Mouse (Mus musculus) kidney, adult 2 months (tissue): ENCODE measurements at regions not wholly inside any gene's neighbourhood (a gene's known extent, or its start where the extent isn't known, plus 50 kb on each side); places are given as distances from the start of the nearest gene placed in this dataset.

Experiments
- DNase-seq: peaks from one replicate; pipeline ENCODE4 v3.0.0; 2021
- H3K27ac ChIP-seq: fragments of 200-500 bp; 2 replicates; pipeline ENCODE4 v1.5.1; 2012; ENCODE audit warnings: low read depth, low read length, control low read depth, inconsistent platforms; ENCODE audit not compliant: insufficient read depth
- H3K27me3 ChIP-seq: fragments of 200-500 bp; replicated peaks from 2 replicates; pipeline ENCODE4 v1.6.1; 2012; ENCODE audit warnings: mild to moderate bottlenecking, moderate library complexity, low read length, inconsistent platforms; ENCODE audit not compliant: control insufficient read depth, insufficient read depth
- H3K36me3 ChIP-seq: fragments of 200-500 bp; 2 replicates; pipeline ENCODE4 v1.6.1; 2012; ENCODE audit warnings: mild to moderate bottlenecking, moderate library complexity, low read length, inconsistent platforms; ENCODE audit not compliant: control insufficient read depth, insufficient read depth
- H3K4me1 ChIP-seq: fragments of 200-500 bp; 2 replicates; pipeline ENCODE4 v1.6.1; 2011; ENCODE audit warnings: low read length; ENCODE audit not compliant: control insufficient read depth, insufficient read depth
- H3K4me3 ChIP-seq: fragments of 200-500 bp; 2 replicates; pipeline ENCODE4 v1.5.1; 2011; ENCODE audit warnings: mild to moderate bottlenecking, low read depth, low read length, control low read depth; ENCODE audit not compliant: insufficient read depth
- CTCF ChIP-seq: fragments of 200-500 bp; conservative IDR thresholded peaks from 2 replicates; pipeline ENCODE4 v1.5.1; 2011; ENCODE audit warnings: low read depth, mild to moderate bottlenecking, control low read depth, low read length, moderate library complexity, mixed read lengths; ENCODE audit not compliant: insufficient read depth, insufficient read length
- POLR2A ChIP-seq: fragments of 200-500 bp; IDR thresholded peaks from one replicate; pipeline ENCODE4 v1.6.1; 2011; ENCODE audit warnings: low read depth, low read length, control low read depth
- WGBS: fragments of 180-500 bp; shearing (Covaris S2); methylation state at CpG from one replicate; pipeline ENCODE4 v1.1.7; 2018; 5-methylcytosine and 5-hydroxymethylcytosine counted together

DNA sequence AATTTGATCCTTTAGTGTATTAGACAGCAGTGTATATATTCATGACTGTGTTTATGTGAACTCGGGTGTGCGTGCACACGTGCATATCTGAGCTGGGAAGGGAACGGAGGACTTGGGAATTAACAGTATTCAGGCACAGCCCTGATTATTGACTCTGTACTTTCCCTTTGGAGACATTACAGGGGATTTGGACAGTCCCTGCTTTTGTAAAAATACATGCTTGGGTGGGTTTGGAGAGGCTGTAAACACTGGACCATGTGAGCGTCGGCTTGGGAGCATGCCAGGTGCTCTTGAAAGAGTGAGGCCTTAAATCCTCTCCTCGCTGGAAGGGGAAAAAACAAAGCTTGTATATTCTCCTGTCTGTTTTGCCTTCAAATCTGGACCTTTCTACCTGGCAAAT lies 167.2 kb upstream of the Maf start:
- Histone ChIP-seq H3K4me3 (no peak overlapping the region), H3K27me3 (no peaks in the 10 kb centered on the region), H3K4me1 (peaks cover 14% of the 10 kb centered on the region; the same call in 1 of the 2 replicates), H3K27ac (peak overlapping the region; percentile 63; the same call in 1 of the 2 replicates), H3K36me3 (no peaks in the 10 kb centered on the region)
- 32% methylated on average over 7 of the region's 7 CpGs for WGBS
- DNase-seq, result peak; percentile 74
- TF ChIP-seq POLR2A (no peak), CTCF (no peak)

DNA sequence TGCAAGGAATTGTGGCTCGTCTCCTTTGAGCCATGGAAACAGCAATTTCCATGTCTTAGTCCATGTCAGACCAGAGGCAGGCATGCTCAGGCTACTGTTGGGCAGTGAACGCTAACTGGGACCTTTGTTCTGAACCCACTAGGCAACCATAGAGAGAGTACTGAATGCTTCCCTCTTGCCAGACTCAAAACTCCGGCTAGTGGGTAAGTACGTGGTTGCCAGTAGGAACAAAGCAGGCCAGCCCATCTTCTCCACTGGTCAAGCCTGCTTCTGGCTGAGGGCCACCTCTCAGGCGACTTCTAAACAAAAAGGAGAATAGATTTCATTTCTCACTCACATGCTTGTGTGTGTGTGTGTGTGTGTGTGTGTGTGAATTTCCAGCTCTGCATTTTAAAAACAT lies 163.8 kb upstream of the Maf start:
- DNase-seq, result peak; percentile 29
- H3K4me3 ChIP-seq, result no peak overlapping the region
- H3K36me3 ChIP-seq, result no peaks in the 10 kb centered on the region
- no peak overlapping the region for H3K27ac ChIP-seq
- H3K27me3 ChIP-seq, result no peaks in the 10 kb centered on the region
- WGBS, result 62% methylated on average over 5 of the region's 5 CpGs
- TF ChIP-seq CTCF (no peak), POLR2A (no peak)
- H3K4me1 ChIP-seq, result peaks cover 14% of the 10 kb centered on the region; the same call in 1 of the 2 replicates

DNA sequence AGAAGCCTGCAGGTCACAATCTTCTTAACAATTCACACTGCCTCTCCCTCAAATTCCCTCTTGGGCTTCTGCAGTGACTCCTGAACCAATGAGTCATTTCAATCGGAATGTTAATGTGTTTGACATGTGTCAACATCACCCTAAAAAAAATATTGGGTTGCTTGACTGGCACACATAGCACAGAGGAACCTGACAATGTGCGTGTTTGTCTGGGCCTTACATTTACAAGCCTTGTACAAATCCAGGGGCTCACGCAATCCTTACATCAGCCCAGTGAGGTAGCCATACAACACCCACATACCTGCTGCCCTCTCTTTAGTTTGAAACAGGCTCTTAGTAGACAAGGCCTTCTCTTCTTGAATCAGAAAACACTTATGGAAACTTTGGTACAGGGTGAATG lies 153.8 kb upstream of the Maf start:
- no peak for DNase-seq
- no peak overlapping the region for H3K27ac ChIP-seq
- H3K4me1 ChIP-seq, result peaks cover 3% of the 10 kb centered on the region; the same call in 1 of the 2 replicates
- H3K36me3 ChIP-seq, result no peaks in the 10 kb centered on the region
- 86% methylated on average over 3 of the region's 3 CpGs for WGBS
- H3K27me3 ChIP-seq, result no peaks in the 10 kb centered on the region
- no peak overlapping the region for H3K4me3 ChIP-seq
- TF ChIP-seq CTCF (no peak), POLR2A (no peak)

DNA sequence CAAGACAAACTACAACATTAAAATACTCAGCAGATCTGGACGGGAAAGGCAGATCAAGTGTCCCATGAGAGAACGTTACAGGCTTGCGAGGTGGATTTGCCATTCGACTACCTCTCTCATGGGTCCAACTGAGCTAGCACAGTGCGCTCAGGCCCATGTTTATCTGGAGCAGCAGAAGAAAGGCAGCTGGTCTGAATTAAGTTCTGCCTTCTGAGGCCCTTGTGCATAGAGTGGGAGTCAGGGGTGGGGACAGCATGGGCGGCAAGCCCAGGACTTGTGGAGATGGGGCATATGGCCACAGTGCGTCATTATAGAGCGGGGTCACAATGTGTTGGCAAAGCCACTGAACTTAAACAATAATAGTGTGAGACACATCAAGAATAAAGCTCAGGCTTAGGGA lies 151.8 kb upstream of the Maf start:
- Histone ChIP-seq H3K4me3 (no peak overlapping the region), H3K4me1 (peaks cover 15% of the 10 kb centered on the region), H3K27me3 (no peaks in the 10 kb centered on the region), H3K27ac (no peak overlapping the region), H3K36me3 (no peaks in the 10 kb centered on the region)
- no peak for TF ChIP-seq POLR2A
- TF ChIP-seq CTCF, result no peak
- DNase-seq, result no peak
- 82% methylated on average over 8 of the region's 8 CpGs for WGBS

- Histone ChIP-seq H3K27ac (no peak overlapping the region), H3K27me3 (no peaks in the 10 kb centered on the region), H3K4me1 (peaks cover 19% of the 10 kb centered on the region), H3K36me3 (no peaks in the 10 kb centered on the region), H3K4me3 (no peak overlapping the region)
- no peak for DNase-seq
- 90% methylated on average over 10 of the region's 10 CpGs for WGBS
- TF ChIP-seq POLR2A (no peak), CTCF (no peak)
Observed at GRCm38 (mm10) chr8:115856816-115857215, 149.2 kb upstream of the Maf start.

DNA sequence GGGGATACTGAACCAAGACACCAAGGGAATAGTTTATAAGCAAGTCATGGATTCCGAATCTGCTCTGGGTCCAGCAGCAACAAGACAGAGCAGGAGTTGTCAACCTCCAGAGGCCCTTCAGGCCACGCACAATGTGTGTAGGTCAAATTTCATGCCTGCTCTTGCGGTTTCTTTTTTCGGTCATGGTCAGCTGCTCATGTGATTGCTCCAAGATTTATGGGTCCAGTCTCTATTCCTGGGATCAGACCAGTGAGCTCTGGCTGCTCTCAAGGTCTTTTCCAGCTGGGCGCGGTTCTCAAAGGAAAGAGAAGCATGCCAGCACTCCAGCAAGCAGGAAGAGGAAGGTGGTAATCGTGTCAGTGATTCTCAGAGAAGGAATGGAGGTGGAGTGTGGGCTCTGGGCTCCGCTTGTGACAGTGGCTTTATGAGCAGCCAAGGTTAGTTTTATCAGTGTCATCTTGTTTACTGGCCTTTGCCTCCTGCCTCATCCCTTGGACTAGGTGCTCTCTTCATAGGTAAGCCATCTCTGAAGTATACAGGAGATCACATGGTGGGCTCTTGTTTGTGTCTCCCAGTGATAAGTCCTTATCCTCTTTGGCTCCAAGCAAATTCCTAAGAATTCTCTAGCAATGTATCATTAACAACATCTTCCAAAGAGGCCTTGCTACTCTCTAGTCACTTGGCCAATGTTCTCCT lies 148.5 kb upstream of the Maf start:
- H3K4me3 ChIP-seq, result no peak overlapping the region
- peaks cover 20% of the 10 kb centered on the region for H3K4me1 ChIP-seq
- no peaks in the 10 kb centered on the region for H3K27me3 ChIP-seq
- peak; percentile 88 for DNase-seq
- no peaks in the 10 kb centered on the region for H3K36me3 ChIP-seq
- H3K27ac ChIP-seq, result peak overlapping the region; percentile 19; the same call in 1 of the 2 replicates
- 18% methylated on average over 8 of the region's 8 CpGs for WGBS
- TF ChIP-seq CTCF, result no peak
- TF ChIP-seq POLR2A, result no peak

GRCm38 (mm10) chr8:115854209-115854900 lies 146.8 kb upstream of the Maf start:
- peak; percentile 77 for DNase-seq
- H3K4me1 ChIP-seq, result peaks cover 28% of the 10 kb centered on the region
- no peaks in the 10 kb centered on the region for H3K36me3 ChIP-seq
- no peak for TF ChIP-seq POLR2A
- no peak for TF ChIP-seq CTCF
- no peaks in the 10 kb centered on the region for H3K27me3 ChIP-seq
- 58% methylated on average over 9 of the region's 9 CpGs for whole genome bisulfite sequencing
- no peak overlapping the region for H3K4me3 ChIP-seq
- peak overlapping the region; percentile 90 for H3K27ac ChIP-seq
